Mouse (Mus musculus): ENCODE data around the gene Poc1b.

Poc1b gene

GRCm38 (mm10) chr10:99227968-99228864 is 121.4 kb downstream of the Poc1b start:
- peak; percentile 25 for DNase-seq (ENCODE audit: low read depth)

DNA sequence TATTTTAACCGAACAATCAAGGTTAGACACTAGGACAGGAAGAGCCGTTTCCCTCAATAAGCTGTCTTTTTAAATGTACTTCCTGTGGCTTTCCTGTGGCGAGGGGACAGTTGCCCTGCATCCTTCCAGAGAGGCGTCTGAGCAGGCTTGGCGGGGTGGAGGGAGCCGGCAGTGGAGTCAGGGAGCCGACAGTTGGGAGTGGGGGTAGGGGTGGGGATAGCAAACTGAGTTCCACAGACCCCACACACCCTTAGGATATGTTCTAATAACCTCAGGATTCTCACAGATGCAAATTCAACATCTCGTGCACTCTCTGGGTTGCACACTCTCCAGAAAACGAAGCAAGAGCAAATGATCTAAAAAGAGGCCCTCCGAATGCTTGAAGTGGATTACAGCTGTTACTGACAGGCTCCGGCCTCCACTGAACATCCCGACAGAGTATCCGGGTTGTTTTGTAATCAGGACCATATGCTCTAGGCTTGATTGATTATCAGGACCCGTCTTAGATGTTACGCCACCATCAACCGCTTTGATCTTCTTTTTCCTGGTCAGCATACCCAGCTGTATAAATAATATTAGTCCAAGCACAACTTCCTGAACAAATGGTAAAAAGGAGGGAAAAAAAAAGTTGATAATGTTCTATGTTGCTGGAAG is 122.3 kb downstream of the Poc1b start:
- DNase-seq (ENCODE audit: low read depth): peak; percentile 32

DNA sequence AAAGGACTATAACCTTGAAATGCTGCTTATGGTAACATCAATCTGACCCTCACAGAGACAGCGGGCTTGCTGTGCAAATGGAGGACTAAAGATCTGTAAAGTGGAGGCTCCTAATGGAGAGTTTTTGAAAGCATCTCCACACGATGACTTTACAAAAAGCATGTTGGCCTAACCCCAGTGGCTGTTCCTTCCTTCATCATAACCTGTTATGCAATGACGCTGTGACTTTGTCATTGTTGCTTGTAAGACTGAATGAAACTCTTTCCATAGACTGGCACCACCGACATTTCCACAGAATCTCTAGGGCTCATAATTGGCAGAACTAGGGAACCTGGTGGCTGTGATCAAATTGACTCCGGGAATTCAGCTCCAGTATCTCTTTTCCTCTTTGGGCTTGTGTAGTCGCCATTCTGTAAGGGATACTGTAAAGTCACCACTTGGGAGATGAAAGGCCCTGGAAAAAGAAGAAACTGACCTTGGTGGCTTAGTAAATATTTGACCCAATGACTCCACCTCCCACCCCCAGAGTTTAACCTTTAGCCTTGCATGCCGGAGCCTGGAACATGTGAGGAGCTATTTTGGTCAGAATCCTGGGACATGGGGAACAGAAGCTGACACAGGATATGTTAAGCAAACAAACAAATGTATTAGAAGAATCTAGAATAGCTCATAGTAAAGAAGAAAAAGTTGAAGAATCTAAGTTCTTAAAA is 125.8 kb downstream of the Poc1b start:
- no peak for DNase-seq (ENCODE audit: low read depth)

DNA sequence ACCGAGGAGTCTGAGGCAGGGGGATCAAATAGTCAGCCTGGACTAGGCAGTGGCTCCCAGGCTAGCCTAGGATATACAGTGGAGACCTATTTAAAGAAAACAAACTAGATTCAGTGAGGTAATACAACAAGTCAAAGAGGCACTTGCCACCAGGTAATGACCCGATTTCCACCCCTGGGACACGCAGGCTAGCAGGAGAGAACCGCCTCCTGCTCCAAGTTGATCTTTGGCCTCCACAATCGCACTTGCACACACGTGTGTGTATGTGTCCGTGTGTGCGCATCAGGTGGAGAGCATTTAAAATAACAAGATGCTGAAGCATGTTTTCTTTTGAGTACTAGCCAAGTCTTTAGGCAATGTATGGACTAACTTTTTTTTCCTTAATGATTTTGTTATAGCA is 127.5 kb downstream of the Poc1b start:
- DNase-seq (ENCODE audit: low read depth): no peak

GRCm38 (mm10) chr10:99235081-99235480 is 128.2 kb downstream of the Poc1b start:
- no peak for DNase-seq (ENCODE audit: low read depth)

DNA sequence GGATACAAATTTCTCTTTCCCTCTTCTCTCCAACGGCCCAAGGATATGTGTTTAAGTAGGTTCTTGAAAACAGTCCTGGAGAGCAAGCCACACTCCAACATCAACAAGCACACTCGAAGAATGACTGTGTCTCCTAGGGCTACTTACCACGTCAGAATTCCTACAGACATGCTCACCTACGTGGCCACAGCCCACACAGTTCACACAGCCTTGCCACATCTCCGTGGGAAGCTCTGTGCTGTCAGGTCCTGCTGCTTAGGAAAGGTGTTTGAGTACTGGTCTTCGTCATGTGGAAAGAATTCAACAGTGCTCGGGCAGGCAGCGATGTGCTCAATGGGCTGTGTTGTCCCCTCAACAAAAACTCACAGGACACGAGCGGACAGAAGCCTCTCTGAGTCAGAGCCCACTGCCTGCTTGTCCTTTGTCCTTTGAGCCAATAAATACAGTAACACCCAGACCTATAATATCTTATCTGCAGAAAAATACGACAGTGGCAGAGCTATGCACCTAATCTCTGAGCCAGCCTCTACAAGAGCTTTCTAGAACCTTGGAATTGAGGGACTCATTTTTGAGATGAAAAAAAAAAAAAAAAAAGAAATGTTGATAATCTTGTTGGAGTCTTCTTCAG is 130.5 kb downstream of the Poc1b start:
- DNase-seq (ENCODE audit: low read depth): no peak

GRCm38 (mm10) chr10:99238537-99238936 is 131.7 kb downstream of the Poc1b start:
- no peak for DNase-seq (ENCODE audit: low read depth)

GRCm38 (mm10) chr10:99241284-99241828 is 134.5 kb downstream of the Poc1b start:
- no peak for DNase-seq (ENCODE audit: low read depth)

- DNase-seq (ENCODE audit: low read depth): peak; percentile 86
These were observed 135.2 kb downstream of the Poc1b start for GRCm38 (mm10) chr10:99241829-99242711.

GRCm38 (mm10) chr10:99242721-99243120 is 135.9 kb downstream of the Poc1b start:
- no peak for DNase-seq (ENCODE audit: low read depth)

DNA sequence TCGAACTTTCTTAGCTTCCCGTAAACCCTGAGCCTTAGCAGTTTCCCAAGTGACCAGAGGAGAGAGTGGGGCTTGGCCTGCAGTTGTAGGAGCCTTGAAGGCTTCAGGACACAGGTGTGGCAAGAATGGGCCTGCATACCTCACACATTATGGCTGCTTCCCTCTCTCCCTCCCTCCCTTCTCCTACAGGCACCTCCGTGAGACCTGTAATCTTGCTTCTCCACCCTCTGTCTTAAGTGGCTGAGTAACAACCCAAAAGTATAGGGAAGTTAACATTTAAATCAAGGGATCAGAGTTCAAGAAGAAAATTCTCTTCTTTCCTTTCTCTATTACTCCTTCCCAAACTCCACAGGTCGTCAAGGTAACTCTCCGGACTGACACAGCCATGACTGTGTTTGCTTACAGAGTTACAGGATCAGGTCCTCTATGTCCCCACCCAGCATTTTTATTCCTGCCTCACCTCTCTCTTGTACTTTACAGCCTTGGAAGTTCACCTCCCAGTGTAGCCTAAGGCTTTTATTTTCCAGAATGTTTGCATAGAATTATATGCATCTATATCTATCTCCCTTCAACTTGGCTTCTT is 137.2 kb downstream of the Poc1b start:
- DNase-seq (ENCODE audit: low read depth): peak; percentile 12

DNA sequence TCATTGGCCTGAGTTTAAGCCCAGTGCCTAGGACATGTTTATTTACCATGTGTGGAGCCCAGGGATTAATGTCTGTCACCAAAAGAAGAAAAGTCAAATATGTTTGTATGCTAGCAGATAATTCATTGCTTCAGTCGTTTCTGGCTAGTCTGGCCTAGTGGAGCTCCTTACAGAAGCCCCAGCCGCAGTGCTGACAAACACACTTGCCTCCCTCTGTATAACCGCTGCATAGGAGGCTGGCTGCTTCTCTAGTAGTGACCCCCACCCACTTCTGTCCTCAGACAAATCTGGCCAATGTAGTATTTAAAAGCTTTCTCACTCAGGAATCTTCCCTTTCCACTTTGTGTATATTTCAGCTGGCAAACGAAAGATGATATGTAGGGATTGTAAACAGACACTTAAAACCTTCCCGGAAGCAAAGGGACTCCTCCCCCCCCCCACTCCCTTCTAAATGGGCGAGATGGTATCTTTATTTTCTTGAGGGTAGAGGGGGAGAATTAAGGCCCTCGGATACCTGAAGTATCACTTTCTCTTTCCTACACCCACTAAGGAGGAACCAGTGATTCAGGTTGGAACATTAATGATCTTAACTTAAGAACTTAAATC is 137.9 kb downstream of the Poc1b start:
- DNase-seq (ENCODE audit: low read depth): peak; percentile 61

DNA sequence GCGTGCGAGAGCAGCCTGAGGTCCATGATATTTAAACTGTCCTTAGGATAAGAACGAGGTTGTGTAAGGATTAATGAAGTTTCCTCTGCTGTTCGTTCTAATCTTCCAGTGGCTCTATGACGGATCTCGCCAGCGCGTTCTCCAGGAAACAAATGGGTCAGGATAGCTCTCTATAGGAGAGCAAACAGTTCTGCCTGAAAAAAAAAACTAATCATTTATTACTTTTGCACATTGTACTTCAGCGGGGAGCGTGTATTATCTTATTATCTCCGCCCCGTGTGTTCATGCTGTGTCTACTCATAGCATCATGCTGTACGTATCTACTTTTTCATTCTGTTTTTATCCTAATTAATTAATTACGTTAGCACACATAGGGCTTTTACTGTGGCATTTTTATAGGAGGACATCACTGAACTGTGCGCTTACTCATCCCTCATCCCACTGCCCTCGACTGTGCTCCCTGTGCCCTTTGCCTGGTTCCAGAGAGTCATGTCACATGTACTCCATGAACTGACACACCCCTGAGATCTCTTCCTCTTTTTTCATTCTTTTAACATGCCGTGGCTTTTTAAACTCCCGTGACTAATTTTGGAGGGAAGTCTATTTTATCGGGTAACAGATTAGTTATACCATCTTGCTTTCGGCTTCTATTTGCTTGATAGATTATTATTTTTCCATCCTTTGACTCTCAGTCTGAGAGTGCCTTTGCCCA is 140.1 kb downstream of the Poc1b start:
- no peak for DNase-seq (ENCODE audit: low read depth)

All from induced T-regulatory cell, adult 2 months (primary cell).